Mouse (Mus musculus) heart, adult 2 months (tissue): ENCODE data around the gene Prss16.

ENCODE experiments used
- EP300 ChIP-seq: fragments of 200-500 bp; IDR thresholded peaks from 2 replicates; pipeline ENCODE4 v1.6.1; 2011; ENCODE audit warnings: low read depth, low read length, control low read depth; ENCODE audit not compliant: insufficient read depth
- POLR2A ChIP-seq: fragments of 200-500 bp; IDR thresholded peaks from 2 replicates; pipeline ENCODE4 v1.6.1; 2011; ENCODE audit warnings: mild to moderate bottlenecking, low read depth, low read length, control low read depth; ENCODE audit not compliant: insufficient read depth

GRCm38 (mm10) chr13:21996101-21996839 is 13.3 kb downstream of the Prss16 start:
- TF ChIP-seq EP300: no peak
- no peak for TF ChIP-seq POLR2A
